Mouse (Mus musculus): ENCODE data around the gene Nosip. TPM values are rescaled to one million over a fixed set of nuclear protein-coding genes. Genes with fewer than 3 reads are reported as not detected.
A peak's percentile ranks its signal among the peaks of the same experiment; 100 is the strongest.

Gene Nosip
- 60.9 and 63.0 TPM in 2 replicates for polyA plus RNA-seq (2014; fragmentation: Nextera tagmentation; extraction: Ambion mirVana)

DNA sequence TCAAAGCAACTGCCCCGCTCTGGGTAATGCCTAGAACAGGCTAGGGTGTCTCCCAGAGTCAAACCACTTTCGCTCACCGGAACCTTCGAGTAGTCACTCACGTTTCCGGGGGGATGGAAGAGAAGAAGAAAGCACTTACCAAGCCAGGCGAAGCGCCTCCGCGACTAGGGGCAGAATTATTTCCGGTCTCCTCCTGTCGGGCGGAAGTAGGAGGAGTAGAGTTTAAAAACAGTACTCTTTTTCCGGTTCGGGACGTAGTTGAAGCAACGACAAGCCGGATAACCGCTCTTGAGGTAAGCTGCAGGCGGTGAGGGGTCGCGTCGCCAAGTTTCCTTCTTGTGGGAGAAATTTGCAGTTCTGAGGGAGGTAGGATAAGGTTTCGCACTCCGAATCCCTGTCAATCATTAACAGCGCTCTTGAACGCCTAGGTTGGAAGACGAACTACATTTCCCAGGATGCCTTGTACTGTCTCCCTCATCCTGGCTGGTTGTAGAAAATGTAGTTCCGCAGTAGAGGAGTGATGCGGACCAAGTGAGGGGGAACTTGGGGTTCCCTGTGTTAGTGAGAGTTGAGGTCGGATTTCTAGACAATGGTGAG, at the start of gene Nosip, which contains the start of gene Prrg2:
Nosip (plus strand) TSS at position 191 of the 597 bp plus-strand sequence.
Prrg2 (minus strand) TSS at position 439 of the 597 bp plus-strand sequence.
- DNase-seq (ENCODE audit: low spot score): peak; percentile 94
- Histone ChIP-seq H3K4me2 (peak within 1 kb of the TSS; percentile 71), H3K4me3 (ENCODE audit: low read depth, low read length) (peak within 1 kb of the TSS; percentile 66), H3K36me3 (ENCODE audit: control insufficient read depth, insufficient read depth, low read length) (no peaks in the 10 kb centered on the region), H3K9me3 (ENCODE audit: control insufficient read depth, low read length) (no peaks in the 10 kb centered on the region), H3K27me3 (replicated peaks; ENCODE audit: control insufficient read depth, insufficient read depth, low read length) (no peaks in the 10 kb centered on the region), H3K27ac (ENCODE audit: low read depth, low read length) (peak within 1 kb of the TSS; percentile 62), H3K4me1 (replicated peaks; ENCODE audit: control insufficient read depth, insufficient read depth, low read length) (peaks cover 21% of the 10 kb centered on the region), H3K9ac (ENCODE audit: low read depth, low read length) (peak within 1 kb of the TSS; percentile 70)
- WGBS: under 1% methylated on average over 31 of the region's 31 CpGs
- ATAC-seq (replicated peaks; ENCODE audit: low FRiP score): peak; percentile 83

DNA sequence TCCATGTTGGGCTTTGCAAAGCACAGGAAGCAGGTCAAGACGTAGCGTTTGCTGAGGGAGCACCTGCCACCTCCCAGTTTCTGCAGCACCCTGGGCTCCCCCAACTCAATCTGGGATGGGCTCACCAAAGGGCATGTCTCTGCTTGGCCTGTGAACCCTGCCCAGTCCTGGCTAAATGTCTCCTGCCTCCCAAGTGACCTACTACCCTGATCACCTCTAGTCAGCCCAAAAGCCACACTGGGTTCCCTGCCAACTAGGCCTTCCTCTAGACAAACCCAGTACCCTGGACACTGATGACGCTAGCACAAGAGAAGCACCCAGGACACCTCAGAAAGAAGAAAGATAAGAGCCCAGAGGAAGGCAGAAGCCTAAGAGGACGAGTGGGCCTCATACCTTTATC, 49.4 kb upstream of the Nosip start:
- H3K9me3 ChIP-seq (ENCODE audit: control insufficient read depth, low read length): no peaks in the 10 kb centered on the region
- 0 out of 2 replicates have a peak overlapping the region, but pooled peaks have one; percentile 21 for H3K4me2 ChIP-seq
- no peak overlapping the region for H3K4me3 ChIP-seq (ENCODE audit: low read depth, low read length)
- no peak overlapping the region; the same call in 1 of the 2 replicates for H3K9ac ChIP-seq (ENCODE audit: low read depth, low read length)
- H3K4me1 ChIP-seq (replicated peaks; ENCODE audit: control insufficient read depth, insufficient read depth, low read length): peaks cover 23% of the 10 kb centered on the region
- H3K27ac ChIP-seq (ENCODE audit: low read depth, low read length): no peak overlapping the region
- ATAC-seq (replicated peaks; ENCODE audit: low FRiP score): no peak
- 74% methylated on average over 4 of the region's 4 CpGs for WGBS
- peaks cover 44% of the 10 kb centered on the region for H3K36me3 ChIP-seq (ENCODE audit: control insufficient read depth, insufficient read depth, low read length)
- DNase-seq (ENCODE audit: low spot score): no peak
- H3K27me3 ChIP-seq (replicated peaks; ENCODE audit: control insufficient read depth, insufficient read depth, low read length): no peaks in the 10 kb centered on the region

DNA sequence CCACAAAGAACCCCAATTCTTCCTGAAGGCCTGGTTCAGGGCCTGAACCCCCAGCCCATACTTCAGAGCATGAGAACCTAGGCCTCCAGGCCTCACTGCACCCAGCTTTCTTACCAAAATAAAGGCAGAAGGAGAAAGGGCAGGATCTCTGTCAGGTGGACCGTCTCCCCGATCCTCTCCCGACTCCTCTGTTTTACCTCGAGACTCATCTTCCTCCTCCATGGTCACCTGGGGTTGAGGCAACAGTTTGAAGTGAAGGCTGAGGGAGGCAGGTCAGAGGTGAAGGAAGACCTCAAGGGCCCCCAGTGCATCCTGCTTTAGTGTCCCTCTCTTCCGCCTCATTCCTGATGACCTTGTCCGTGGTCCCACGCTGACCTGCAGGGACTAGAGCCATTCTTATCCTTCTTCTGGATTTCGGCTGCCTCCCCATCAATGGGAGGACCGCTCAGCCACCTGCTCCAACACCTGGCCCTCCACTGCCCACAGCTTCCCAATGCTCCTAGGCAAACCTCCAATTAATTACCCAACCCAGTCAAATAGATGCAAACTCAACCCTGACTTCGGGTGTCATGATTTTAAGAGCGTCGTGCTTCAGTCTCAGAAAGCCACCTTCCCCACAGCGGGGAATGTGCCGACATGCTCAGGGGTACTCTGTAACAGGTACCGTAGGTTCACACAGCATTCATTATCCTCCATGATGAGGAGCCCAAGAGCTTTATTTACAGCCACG, 48.7 kb upstream of the Nosip start:
- no peak for DNase-seq (ENCODE audit: low spot score)

DNA sequence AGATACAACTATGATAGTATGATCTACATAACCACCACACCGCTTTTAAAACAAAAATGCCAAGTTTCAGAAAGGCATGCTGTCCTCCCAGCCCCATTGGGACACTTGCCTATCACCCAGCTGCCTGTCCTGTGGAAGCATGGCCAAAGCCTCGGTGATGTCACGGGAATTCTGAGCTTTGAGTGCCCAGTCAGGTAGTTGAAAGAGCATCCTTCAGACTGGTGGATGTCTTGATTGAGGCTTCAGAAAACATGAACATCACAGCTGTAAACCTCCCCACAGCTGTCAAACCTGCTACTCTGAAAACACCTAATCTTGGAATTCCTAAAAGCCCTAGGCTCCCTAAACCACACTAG, 48.2 kb upstream of the Nosip start:
- ATAC-seq (replicated peaks; ENCODE audit: low FRiP score) (no peak), DNase-seq (ENCODE audit: low spot score) (no peak)
- H3K9ac ChIP-seq (ENCODE audit: low read depth, low read length): no peak overlapping the region
- H3K27ac ChIP-seq (ENCODE audit: low read depth, low read length): no peak overlapping the region
- no peak overlapping the region for H3K4me3 ChIP-seq (ENCODE audit: low read depth, low read length)
- H3K9me3 ChIP-seq (ENCODE audit: control insufficient read depth, low read length): no peaks in the 10 kb centered on the region
- WGBS: 92% methylated on average over 3 of the region's 3 CpGs
- H3K4me1 ChIP-seq (replicated peaks; ENCODE audit: control insufficient read depth, insufficient read depth, low read length): peaks cover 25% of the 10 kb centered on the region
- H3K36me3 ChIP-seq (ENCODE audit: control insufficient read depth, insufficient read depth, low read length): peaks cover 32% of the 10 kb centered on the region
- no peak overlapping the region for H3K4me2 ChIP-seq
- H3K27me3 ChIP-seq (replicated peaks; ENCODE audit: control insufficient read depth, insufficient read depth, low read length): no peaks in the 10 kb centered on the region

More for the DNA sequence above, 48.7 kb upstream of the Nosip start:
- Histone ChIP-seq H3K9ac (ENCODE audit: low read depth, low read length) (no peak overlapping the region; the same call in 1 of the 2 replicates), H3K9me3 (ENCODE audit: control insufficient read depth, low read length) (no peaks in the 10 kb centered on the region), H3K36me3 (ENCODE audit: control insufficient read depth, insufficient read depth, low read length) (peaks cover 37% of the 10 kb centered on the region), H3K4me1 (replicated peaks; ENCODE audit: control insufficient read depth, insufficient read depth, low read length) (peaks cover 23% of the 10 kb centered on the region), H3K4me2 (peak overlapping the region; percentile 21; the same call in 1 of the 2 replicates), H3K27ac (ENCODE audit: low read depth, low read length) (no peak overlapping the region), H3K27me3 (replicated peaks; ENCODE audit: control insufficient read depth, insufficient read depth, low read length) (no peaks in the 10 kb centered on the region), H3K4me3 (ENCODE audit: low read depth, low read length) (no peak overlapping the region)
- WGBS: 95% methylated on average over 16 of the region's 16 CpGs
- ATAC-seq (replicated peaks; ENCODE audit: low FRiP score): no peak

DNA sequence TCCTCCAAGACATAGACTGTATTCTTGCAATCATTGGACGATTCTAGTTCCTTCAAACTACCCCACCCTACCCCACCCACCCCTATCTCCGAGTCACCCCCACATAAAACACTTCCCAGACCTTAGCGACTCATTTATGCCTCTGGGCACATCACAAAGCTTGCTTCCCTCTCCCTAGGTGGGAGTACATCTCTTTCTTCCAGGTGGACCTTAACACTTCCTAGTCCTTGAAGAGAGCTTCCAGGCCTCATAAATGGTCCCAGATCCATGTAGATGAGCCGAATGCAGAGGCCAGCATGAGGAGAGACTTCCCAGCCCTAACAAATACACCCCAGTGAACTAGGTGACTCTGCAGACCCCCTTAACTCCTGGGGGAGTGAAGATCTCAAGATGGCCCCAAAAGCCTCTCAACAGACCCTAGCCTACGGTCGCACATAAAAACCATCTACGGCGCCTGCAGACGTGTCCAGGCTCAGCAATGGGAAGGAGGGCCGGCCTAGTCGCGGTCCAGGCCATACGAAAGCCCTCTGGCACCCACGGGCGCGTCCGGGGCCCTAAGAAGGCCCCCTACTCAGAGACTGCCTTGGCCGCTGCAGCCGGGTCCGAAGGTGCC, 46.8 kb upstream of the Nosip start:
- peaks cover 19% of the 10 kb centered on the region for H3K36me3 ChIP-seq (ENCODE audit: control insufficient read depth, insufficient read depth, low read length)
- 1% methylated on average over 20 of the region's 20 CpGs for WGBS
- no peak for DNase-seq (ENCODE audit: low spot score)

DNA sequence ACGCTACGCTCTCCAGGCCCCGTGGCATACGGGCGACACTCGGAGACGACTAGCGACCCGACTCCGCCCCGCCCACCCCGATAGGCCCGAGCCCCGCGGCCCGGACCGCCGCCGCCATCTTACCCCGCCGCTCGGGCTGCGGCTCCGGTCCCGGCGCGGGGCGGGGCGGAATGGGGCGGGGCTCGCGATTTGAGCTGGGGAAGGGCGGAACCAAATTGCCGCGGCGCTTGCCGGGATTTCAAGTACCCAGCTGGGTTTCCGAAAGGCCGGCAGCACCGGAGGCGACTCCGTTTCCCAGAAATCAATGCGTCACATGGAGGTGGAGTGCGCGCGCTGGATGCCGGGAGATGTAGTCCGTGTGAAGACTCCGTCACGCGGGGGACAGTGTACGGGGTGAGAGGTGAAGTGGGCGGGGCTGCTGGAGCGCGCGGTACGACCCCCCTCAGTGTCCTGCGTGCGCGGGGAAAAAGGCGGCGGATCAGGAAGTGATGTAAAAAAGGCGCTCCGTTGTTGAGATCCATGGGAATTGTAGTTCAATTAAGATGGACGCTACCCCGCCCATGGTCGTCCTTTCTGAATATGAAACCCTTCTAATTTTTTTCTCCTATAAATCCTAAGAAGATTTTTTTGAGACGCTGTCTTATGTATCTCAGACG, 46.1 kb upstream of the Nosip start, which contains the start of gene Scaf1:
Scaf1 (minus strand) TSS at position 407 of the 656 bp plus-strand sequence.
- Histone ChIP-seq H3K4me3 (ENCODE audit: low read depth, low read length) (peak within 1 kb of the TSS; percentile 92), H3K27me3 (replicated peaks; ENCODE audit: control insufficient read depth, insufficient read depth, low read length) (0 out of 2 replicates have a peak, but pooled peaks cover 5% of the 10 kb centered on the region), H3K27ac (ENCODE audit: low read depth, low read length) (peak within 1 kb of the TSS; percentile 96), H3K9me3 (ENCODE audit: control insufficient read depth, low read length) (no peaks in the 10 kb centered on the region), H3K4me2 (peak within 1 kb of the TSS; percentile 86), H3K4me1 (replicated peaks; ENCODE audit: control insufficient read depth, insufficient read depth, low read length) (peaks cover 26% of the 10 kb centered on the region), H3K36me3 (ENCODE audit: control insufficient read depth, insufficient read depth, low read length) (peaks cover 18% of the 10 kb centered on the region), H3K9ac (ENCODE audit: low read depth, low read length) (peak within 1 kb of the TSS; percentile 96)
- peak; percentile 99 for DNase-seq (ENCODE audit: low spot score)
- WGBS: under 1% methylated on average over 68 of the region's 69 CpGs
- ATAC-seq (replicated peaks; ENCODE audit: low FRiP score): peak; percentile 84

More for the DNA sequence above, 46.8 kb upstream of the Nosip start:
- Histone ChIP-seq H3K9me3 (ENCODE audit: control insufficient read depth, low read length) (no peaks in the 10 kb centered on the region), H3K9ac (ENCODE audit: low read depth, low read length) (peak overlapping the region; percentile 96), H3K4me2 (peak overlapping the region; percentile 86), H3K4me3 (ENCODE audit: low read depth, low read length) (peak overlapping the region; percentile 92), H3K4me1 (replicated peaks; ENCODE audit: control insufficient read depth, insufficient read depth, low read length) (peaks cover 26% of the 10 kb centered on the region), H3K27me3 (replicated peaks; ENCODE audit: control insufficient read depth, insufficient read depth, low read length) (0 out of 2 replicates have a peak, but pooled peaks cover 3% of the 10 kb centered on the region), H3K27ac (ENCODE audit: low read depth, low read length) (peak overlapping the region; percentile 95)
- no peak for ATAC-seq (replicated peaks; ENCODE audit: low FRiP score)

DNA sequence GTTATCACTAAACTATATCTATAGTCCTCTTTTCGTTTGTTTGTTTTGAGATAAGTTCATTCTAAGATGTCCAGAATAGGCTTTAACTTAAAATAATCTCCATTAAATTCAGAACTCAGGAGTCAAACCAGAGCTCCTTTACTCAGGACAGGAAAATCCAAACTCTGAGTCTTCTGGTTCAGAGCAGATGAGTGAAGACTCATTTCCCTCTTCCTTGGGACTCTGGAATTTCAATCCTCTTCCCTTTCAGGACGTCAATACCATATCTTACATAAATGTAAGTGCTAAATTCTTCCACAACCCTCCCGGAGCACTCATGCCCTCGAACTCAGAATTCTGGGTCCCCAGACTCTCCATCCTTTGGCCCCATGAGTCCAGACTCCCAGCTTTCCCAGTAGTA, 45.5 kb upstream of the Nosip start:
- peaks cover 26% of the 10 kb centered on the region for H3K4me1 ChIP-seq (replicated peaks; ENCODE audit: control insufficient read depth, insufficient read depth, low read length)
- peak overlapping the region; percentile 96 for H3K27ac ChIP-seq (ENCODE audit: low read depth, low read length)
- ATAC-seq (replicated peaks; ENCODE audit: low FRiP score): no peak
- peaks cover 12% of the 10 kb centered on the region for H3K36me3 ChIP-seq (ENCODE audit: control insufficient read depth, insufficient read depth, low read length)
- H3K4me2 ChIP-seq: peak overlapping the region; percentile 86
- H3K27me3 ChIP-seq (replicated peaks; ENCODE audit: control insufficient read depth, insufficient read depth, low read length): 0 out of 2 replicates have a peak, but pooled peaks cover 6% of the 10 kb centered on the region
- H3K4me3 ChIP-seq (ENCODE audit: low read depth, low read length): peak overlapping the region; percentile 92
- no peak for DNase-seq (ENCODE audit: low spot score)
- no peaks in the 10 kb centered on the region for H3K9me3 ChIP-seq (ENCODE audit: control insufficient read depth, low read length)
- peak overlapping the region; percentile 69 for H3K9ac ChIP-seq (ENCODE audit: low read depth, low read length)
- 2% methylated on average over 4 of the region's 4 CpGs for WGBS

All from liver, embryonic 11.5 days (tissue).